Mouse (Mus musculus) kidney, postnatal 10 days (tissue): Measurements from ENCODE around the gene Pcmt1.

Experiments used
- DNase-seq: peaks from one replicate; pipeline ENCODE4 v3.0.0; 2021; ENCODE audit warnings: mixed read lengths

Gene Pcmt1

GRCm38 (mm10) chr10:7680731-7681301, at the start of gene Pcmt1, which contains the start of gene Lats1:
Pcmt1 (minus strand) TSS chr10:7681136.
Lats1 (plus strand) TSS chr10:7681214.
- peak; percentile 93 for DNase-seq

- DNase-seq = no peak
Measured at GRCm38 (mm10) chr10:7727011-7727410, 46.1 kb upstream of the Pcmt1 start.

- DNase-seq = no peak
Measured at GRCm38 (mm10) chr10:7726501-7726812, 45.5 kb upstream of the Pcmt1 start.

GRCm38 (mm10) chr10:7725751-7726500, 45.0 kb upstream of the Pcmt1 start, which contains the start of gene Katna1:
Katna1 (plus strand) TSS chr10:7726000.
- DNase-seq = peak; percentile 98

- no peak for DNase-seq
Measured at GRCm38 (mm10) chr10:7715056-7715455, 34.1 kb upstream of the Pcmt1 start.

GRCm38 (mm10) chr10:7712506-7712905, 31.6 kb upstream of the Pcmt1 start:
- DNase-seq = no peak

GRCm38 (mm10) chr10:7710121-7710520, 29.2 kb upstream of the Pcmt1 start:
- DNase-seq = no peak

GRCm38 (mm10) chr10:7702586-7702985, 21.6 kb upstream of the Pcmt1 start:
- DNase-seq = no peak

GRCm38 (mm10) chr10:7700120-7700519, 19.2 kb upstream of the Pcmt1 start:
- no peak for DNase-seq

GRCm38 (mm10) chr10:7695286-7695685, 14.3 kb upstream of the Pcmt1 start:
- DNase-seq = no peak

GRCm38 (mm10) chr10:7686902-7687301, 6.0 kb upstream of the Pcmt1 start:
- DNase-seq = no peak

- DNase-seq = no peak
Measured at GRCm38 (mm10) chr10:7682249-7682648, 1.3 kb upstream of the Pcmt1 start.

GRCm38 (mm10) chr10:7681343-7682025, 548 bp upstream of the Pcmt1 start:
- peak; percentile 85 for DNase-seq

- peak; percentile 27 for DNase-seq
Measured at GRCm38 (mm10) chr10:7673673-7674072, 7.3 kb downstream of the Pcmt1 start.

GRCm38 (mm10) chr10:7667342-7667802, 13.6 kb downstream of the Pcmt1 start, which contains the start of gene Nup43:
Nup43 (plus strand) TSS chr10:7667503.
- peak; percentile 96 for DNase-seq

- no peak for DNase-seq
Measured at GRCm38 (mm10) chr10:7664889-7665288, 16.0 kb downstream of the Pcmt1 start.

- no peak for DNase-seq
Measured at GRCm38 (mm10) chr10:7664027-7664526, 16.9 kb downstream of the Pcmt1 start.

- DNase-seq = peak; percentile 95
Measured at GRCm38 (mm10) chr10:7663159-7664026, 17.5 kb downstream of the Pcmt1 start.

- no peak for DNase-seq
Measured at GRCm38 (mm10) chr10:7662471-7663141, 18.3 kb downstream of the Pcmt1 start.

- DNase-seq = no peak
Measured at GRCm38 (mm10) chr10:7651057-7651456, 29.9 kb downstream of the Pcmt1 start.

GRCm38 (mm10) chr10:7649059-7649458, 31.9 kb downstream of the Pcmt1 start:
- DNase-seq = no peak

- DNase-seq = no peak
Measured at GRCm38 (mm10) chr10:7645911-7646310, 35.0 kb downstream of the Pcmt1 start.
